Mouse (Mus musculus) brain, adult 2 months (tissue): Measurements from ENCODE around the gene Asb18.
A peak's percentile ranks its signal among the peaks of the same experiment; 100 is the strongest.

ENCODE experiments used
- DNase-seq: peaks from one replicate; pipeline ENCODE4 v3.0.0; 2011; ENCODE audit warnings: low read depth, low spot score

Gene Asb18

GRCm38 (mm10) chr1:89971848-89972247, 42.6 kb downstream of the Asb18 start:
- DNase-seq = no peak

- DNase-seq = no peak
These were observed 44.8 kb downstream of the Asb18 start for GRCm38 (mm10) chr1:89969714-89970110.

GRCm38 (mm10) chr1:89969072-89969713, 45.3 kb downstream of the Asb18 start:
- DNase-seq = peak; percentile 20

GRCm38 (mm10) chr1:89968111-89968851, 46.2 kb downstream of the Asb18 start:
- DNase-seq = peak; percentile 88

GRCm38 (mm10) chr1:89967585-89967984, 46.9 kb downstream of the Asb18 start:
- DNase-seq = peak; percentile 29

GRCm38 (mm10) chr1:89964426-89964825, 50.0 kb downstream of the Asb18 start:
- peak; percentile 26 for DNase-seq

- no peak for DNase-seq
These were observed 51.2 kb downstream of the Asb18 start for GRCm38 (mm10) chr1:89963296-89963695.

- DNase-seq = no peak
These were observed 52.4 kb downstream of the Asb18 start for GRCm38 (mm10) chr1:89962092-89962491.

- DNase-seq = no peak
These were observed 55.1 kb downstream of the Asb18 start for GRCm38 (mm10) chr1:89959393-89959792.

- peak; percentile 76 for DNase-seq
These were observed 71.3 kb downstream of the Asb18 start for GRCm38 (mm10) chr1:89943202-89943601.

GRCm38 (mm10) chr1:89942395-89942976, 72.0 kb downstream of the Asb18 start:
- DNase-seq = no peak

GRCm38 (mm10) chr1:89941701-89942381, 72.6 kb downstream of the Asb18 start:
- peak; percentile 22 for DNase-seq

GRCm38 (mm10) chr1:89940961-89941524, 73.4 kb downstream of the Asb18 start:
- DNase-seq = no peak

- peak; percentile 32 for DNase-seq
These were observed 74.3 kb downstream of the Asb18 start for GRCm38 (mm10) chr1:89939981-89940726.

- no peak for DNase-seq
These were observed 74.9 kb downstream of the Asb18 start for GRCm38 (mm10) chr1:89939596-89939960.

- no peak for DNase-seq
These were observed 75.4 kb downstream of the Asb18 start for GRCm38 (mm10) chr1:89938884-89939595.

GRCm38 (mm10) chr1:89935493-89936348, 78.7 kb downstream of the Asb18 start:
- DNase-seq = no peak

- no peak for DNase-seq
These were observed 79.9 kb downstream of the Asb18 start for GRCm38 (mm10) chr1:89934316-89935260.
